Mouse (Mus musculus): ENCODE data around the gene Mrps17. TPM values are rescaled to one million over a fixed set of nuclear protein-coding genes. Genes with fewer than 3 reads are reported as not detected.

Gene Mrps17
- polyA plus RNA-seq, 1 experiment from 2014 or later: 143 TPM

DNA sequence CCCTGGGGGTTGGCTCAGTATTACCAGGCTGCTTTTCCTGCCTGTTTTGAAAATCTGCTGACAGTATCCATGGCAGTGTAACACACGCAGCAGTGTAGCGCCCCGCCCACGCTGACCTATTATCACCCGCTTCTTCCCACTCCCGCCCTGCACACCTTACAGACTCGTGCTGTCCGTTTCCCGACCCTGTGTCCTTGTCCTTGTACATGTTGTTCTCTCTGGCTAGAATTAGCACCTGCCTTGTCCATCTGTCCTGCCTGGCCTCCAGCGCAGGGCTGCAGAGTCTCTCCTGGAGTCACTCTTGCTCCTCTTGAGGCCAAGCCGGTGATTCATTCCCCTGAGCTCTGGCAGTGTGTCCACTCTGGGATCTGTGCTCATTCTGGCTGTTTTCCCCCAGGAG is 15.0 kb downstream of the Mrps17 start:
- 50% methylated on average over 11 of the region's 11 CpGs for WGBS
- TF ChIP-seq CTCF (IDR thresholded peaks at IDR 0.05): no peak
- no peak for TF ChIP-seq EP300 (IDR thresholded peaks at IDR 0.05)
- H3K9me3 ChIP-seq (ENCODE audit: low read length): no peaks in the 10 kb centered on the region
- H3K27ac ChIP-seq (ENCODE audit: low read length): no peak overlapping the region; the same call in 1 of the 2 replicates
- no peaks in the 10 kb centered on the region for H3K27me3 ChIP-seq (replicated peaks; ENCODE audit: insufficient read depth, low read length)
- H3K4me1 ChIP-seq (ENCODE audit: insufficient read depth, low read depth, low read length): peaks cover 10% of the 10 kb centered on the region
- H3K9ac ChIP-seq (replicated peaks; ENCODE audit: low read depth): 0 out of 2 replicates have a peak overlapping the region, but pooled peaks have one; percentile 2
- no peak overlapping the region for H3K4me2 ChIP-seq (replicated peaks; ENCODE audit: low read depth, low read length)
- DNase-seq (ENCODE audit: low spot score) (peak; percentile 32), ATAC-seq (peak; percentile 41)
- H3K4me3 ChIP-seq (ENCODE audit: low read depth, low read length): no peak overlapping the region
- no peaks in the 10 kb centered on the region for H3K36me3 ChIP-seq (ENCODE audit: insufficient read depth, low read length)

DNA sequence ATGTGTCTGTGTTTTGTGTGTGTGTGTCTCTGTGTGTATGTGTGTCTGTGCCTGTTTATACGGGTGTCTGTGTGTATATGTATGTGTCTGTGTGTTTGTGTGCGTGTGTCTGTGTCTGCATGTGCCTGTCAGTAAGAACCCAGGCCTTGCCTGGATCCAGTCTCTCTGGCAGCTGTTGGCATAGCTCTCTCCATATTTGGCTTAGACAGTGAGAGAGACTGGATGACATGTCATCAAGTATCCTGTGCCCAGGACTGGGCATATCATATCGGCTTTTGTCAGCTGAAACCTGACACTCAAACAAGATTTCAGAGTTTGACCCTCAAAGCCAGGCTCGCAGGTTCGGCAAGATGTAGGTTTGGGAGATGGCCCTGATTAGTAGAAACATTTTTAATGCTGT is 15.7 kb downstream of the Mrps17 start:
- H3K4me3 ChIP-seq (ENCODE audit: low read depth, low read length): no peak overlapping the region
- 60% methylated on average over 5 of the region's 5 CpGs for WGBS
- no peak overlapping the region for H3K9ac ChIP-seq (replicated peaks; ENCODE audit: low read depth)
- no peak for TF ChIP-seq EP300 (IDR thresholded peaks at IDR 0.05)
- TF ChIP-seq CTCF (IDR thresholded peaks at IDR 0.05): no peak
- H3K4me2 ChIP-seq (replicated peaks; ENCODE audit: low read depth, low read length): no peak overlapping the region
- H3K36me3 ChIP-seq (ENCODE audit: insufficient read depth, low read length): no peaks in the 10 kb centered on the region
- ATAC-seq (no peak), DNase-seq (ENCODE audit: low spot score) (no peak)
- no peaks in the 10 kb centered on the region for H3K27me3 ChIP-seq (replicated peaks; ENCODE audit: insufficient read depth, low read length)
- H3K4me1 ChIP-seq (ENCODE audit: insufficient read depth, low read depth, low read length): peaks cover 10% of the 10 kb centered on the region
- H3K27ac ChIP-seq (ENCODE audit: low read length): no peak overlapping the region
- H3K9me3 ChIP-seq (ENCODE audit: low read length): no peaks in the 10 kb centered on the region

- Histone ChIP-seq H3K4me2 (replicated peaks; ENCODE audit: low read depth, low read length) (no peak overlapping the region), H3K9ac (replicated peaks; ENCODE audit: low read depth) (no peak overlapping the region), H3K27ac (ENCODE audit: low read length) (no peak overlapping the region), H3K27me3 (replicated peaks; ENCODE audit: insufficient read depth, low read length) (no peaks in the 10 kb centered on the region), H3K9me3 (ENCODE audit: low read length) (no peaks in the 10 kb centered on the region), H3K4me3 (ENCODE audit: low read depth, low read length) (no peak overlapping the region), H3K36me3 (ENCODE audit: insufficient read depth, low read length) (peaks cover 8% of the 10 kb centered on the region; the same call in 1 of the 2 replicates), H3K4me1 (ENCODE audit: insufficient read depth, low read depth, low read length) (no peaks in the 10 kb centered on the region)
- TF ChIP-seq EP300 (IDR thresholded peaks at IDR 0.05): no peak
- peak; percentile 77 for TF ChIP-seq CTCF (IDR thresholded peaks at IDR 0.05)
- 100% methylated on average over 1 of the region's 1 CpGs for WGBS
- DNase-seq (ENCODE audit: low spot score) (peak; percentile 37), ATAC-seq (no peak)
Measured at GRCm38 (mm10) chr5:129740976-129741375, 25.7 kb downstream of the Mrps17 start.

GRCm38 (mm10) chr5:129742903-129743488 is 27.7 kb downstream of the Mrps17 start:
- no peak overlapping the region for H3K4me2 ChIP-seq (replicated peaks; ENCODE audit: low read depth, low read length)
- DNase-seq (ENCODE audit: low spot score): no peak
- H3K27me3 ChIP-seq (replicated peaks; ENCODE audit: insufficient read depth, low read length): no peaks in the 10 kb centered on the region
- H3K4me3 ChIP-seq (ENCODE audit: low read depth, low read length): no peak overlapping the region
- no peak overlapping the region for H3K27ac ChIP-seq (ENCODE audit: low read length)
- no peak for ATAC-seq
- H3K36me3 ChIP-seq (ENCODE audit: insufficient read depth, low read length): peaks cover 14% of the 10 kb centered on the region; the same call in 1 of the 2 replicates
- TF ChIP-seq EP300 (IDR thresholded peaks at IDR 0.05): no peak
- TF ChIP-seq CTCF (IDR thresholded peaks at IDR 0.05): no peak
- H3K9me3 ChIP-seq (ENCODE audit: low read length): no peaks in the 10 kb centered on the region
- H3K9ac ChIP-seq (replicated peaks; ENCODE audit: low read depth): no peak overlapping the region
- H3K4me1 ChIP-seq (ENCODE audit: insufficient read depth, low read depth, low read length): no peaks in the 10 kb centered on the region
- 65% methylated on average over 7 of the region's 7 CpGs for WGBS

GRCm38 (mm10) chr5:129744050-129744449 is 28.8 kb downstream of the Mrps17 start:
- DNase-seq (ENCODE audit: low spot score) (no peak), ATAC-seq (no peak)
- 24% methylated on average over 6 of the region's 6 CpGs for WGBS
- Histone ChIP-seq H3K36me3 (ENCODE audit: insufficient read depth, low read length) (peaks cover 19% of the 10 kb centered on the region; the same call in 1 of the 2 replicates), H3K9me3 (ENCODE audit: low read length) (no peaks in the 10 kb centered on the region), H3K4me3 (ENCODE audit: low read depth, low read length) (no peak overlapping the region), H3K9ac (replicated peaks; ENCODE audit: low read depth) (no peak overlapping the region), H3K27me3 (replicated peaks; ENCODE audit: insufficient read depth, low read length) (no peaks in the 10 kb centered on the region), H3K4me1 (ENCODE audit: insufficient read depth, low read depth, low read length) (no peaks in the 10 kb centered on the region), H3K27ac (ENCODE audit: low read length) (no peak overlapping the region), H3K4me2 (replicated peaks; ENCODE audit: low read depth, low read length) (no peak overlapping the region)
- TF ChIP-seq EP300 (IDR thresholded peaks at IDR 0.05): no peak

- Histone ChIP-seq H3K9me3 (ENCODE audit: low read length) (no peaks in the 10 kb centered on the region), H3K27me3 (replicated peaks; ENCODE audit: insufficient read depth, low read length) (no peaks in the 10 kb centered on the region), H3K4me2 (replicated peaks; ENCODE audit: low read depth, low read length) (no peak overlapping the region), H3K4me3 (ENCODE audit: low read depth, low read length) (no peak overlapping the region), H3K9ac (replicated peaks; ENCODE audit: low read depth) (no peak overlapping the region), H3K4me1 (ENCODE audit: insufficient read depth, low read depth, low read length) (no peaks in the 10 kb centered on the region), H3K36me3 (ENCODE audit: insufficient read depth, low read length) (no peaks in the 10 kb centered on the region; the same call in 1 of the 2 replicates), H3K27ac (ENCODE audit: low read length) (no peak overlapping the region)
- WGBS: 92% methylated on average over 20 of the region's 20 CpGs
- ATAC-seq (no peak), DNase-seq (ENCODE audit: low spot score) (no peak)
- TF ChIP-seq EP300 (IDR thresholded peaks at IDR 0.05) (no peak), CTCF (IDR thresholded peaks at IDR 0.05) (no peak)
Measured at GRCm38 (mm10) chr5:129756886-129757285, 41.6 kb downstream of the Mrps17 start.

Measured in lung, postnatal 0 days (tissue).